Mouse (Mus musculus) testis, adult 2 months (tissue): ENCODE data around the gene Cpm. TPM values are rescaled to one million over a fixed set of nuclear protein-coding genes. Genes with fewer than 3 reads are reported as not detected.
A peak's percentile ranks its signal among the peaks of the same experiment; 100 is the strongest.

Experiments used
- H3K27ac ChIP-seq: fragments of 200-500 bp; 2 replicates; pipeline ENCODE4 v1.5.1; 2012; ENCODE audit warnings: low read depth, low read length; ENCODE audit not compliant: control insufficient read depth, insufficient read depth
- H3K27me3 ChIP-seq: fragments of 200-500 bp; 2 replicates; pipeline ENCODE4 v1.6.1; 2012; ENCODE audit warnings: mild to moderate bottlenecking, low read length, moderate library complexity; ENCODE audit not compliant: control insufficient read depth, insufficient read depth
- H3K36me3 ChIP-seq: fragments of 200-500 bp; 2 replicates; pipeline ENCODE4 v1.6.1; 2012; ENCODE audit warnings: mild to moderate bottlenecking, low read length; ENCODE audit not compliant: control insufficient read depth, insufficient read depth
- H3K4me1 ChIP-seq: fragments of 200-500 bp; 2 replicates; pipeline ENCODE4 v1.6.1; 2012; ENCODE audit warnings: low read length; ENCODE audit not compliant: control insufficient read depth, insufficient read depth
- H3K4me3 ChIP-seq: fragments of 200-500 bp; 2 replicates; pipeline ENCODE4 v1.5.1; 2012; ENCODE audit warnings: low read depth, mild to moderate bottlenecking, low read length, moderate library complexity, mixed read lengths; ENCODE audit not compliant: control insufficient read depth
- CTCF ChIP-seq: fragments of 200-500 bp; IDR thresholded peaks from 2 replicates; pipeline ENCODE4 v1.5.1; 2012; ENCODE audit warnings: low read depth, mild to moderate bottlenecking, inconsistent platforms, low read length, moderate library complexity; ENCODE audit not compliant: control insufficient read depth, insufficient read depth, insufficient replicate concordance
- POLR2A ChIP-seq: fragments of 200-500 bp; IDR thresholded peaks from 2 replicates; pipeline ENCODE4 v1.6.1; 2012; ENCODE audit warnings: low read depth, mild to moderate bottlenecking, inconsistent platforms, low read length, moderate library complexity; ENCODE audit not compliant: control insufficient read depth
- polyA plus RNA-seq: library from polyadenylated mRNA; depleted of rRNA; stranded (reverse); fragments of >200 nt; gene quantifications from 2 replicates; pipeline ENCODE4 v1.2.3, GENCODE M21; 2012

The Cpm gene
- polyA plus RNA-seq, 1 experiment = 0.77 TPM

DNA sequence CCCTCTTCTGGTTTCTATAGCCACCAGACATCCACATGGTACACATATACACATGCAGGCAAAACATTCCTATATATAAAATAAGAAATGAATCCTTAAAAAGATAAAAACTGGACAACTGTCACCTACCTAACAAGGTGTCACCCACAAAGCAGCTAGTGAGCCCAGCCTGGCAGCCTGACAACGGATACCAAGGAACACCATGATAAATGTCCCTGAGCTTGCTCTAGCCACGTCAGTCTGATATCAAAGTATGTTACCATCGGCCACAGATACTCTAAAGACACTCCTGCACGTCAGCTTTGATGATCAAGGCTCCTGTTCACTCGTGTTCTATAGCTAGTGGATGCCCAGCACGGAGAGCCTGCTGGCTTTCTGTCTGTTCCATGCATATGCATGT is 77.1 kb downstream of the Cpm start:
- Histone ChIP-seq H3K36me3 (peaks cover 3% of the 10 kb centered on the region), H3K27me3 (no peaks in the 10 kb centered on the region), H3K27ac (peak overlapping the region; percentile 34; the same call in 1 of the 2 replicates), H3K4me3 (no peak overlapping the region), H3K4me1 (peaks cover 4% of the 10 kb centered on the region)
- TF ChIP-seq CTCF (no peak), POLR2A (0 out of 2 replicates have a peak, but pooled peaks have one; percentile 19)

- Histone ChIP-seq H3K4me3 (no peak overlapping the region), H3K27me3 (no peaks in the 10 kb centered on the region), H3K27ac (no peak overlapping the region), H3K4me1 (peaks cover 7% of the 10 kb centered on the region), H3K36me3 (peaks cover 3% of the 10 kb centered on the region)
- TF ChIP-seq POLR2A (no peak), CTCF (no peak)
These were observed 78.0 kb downstream of the Cpm start for GRCm38 (mm10) chr10:117707114-117707838.

DNA sequence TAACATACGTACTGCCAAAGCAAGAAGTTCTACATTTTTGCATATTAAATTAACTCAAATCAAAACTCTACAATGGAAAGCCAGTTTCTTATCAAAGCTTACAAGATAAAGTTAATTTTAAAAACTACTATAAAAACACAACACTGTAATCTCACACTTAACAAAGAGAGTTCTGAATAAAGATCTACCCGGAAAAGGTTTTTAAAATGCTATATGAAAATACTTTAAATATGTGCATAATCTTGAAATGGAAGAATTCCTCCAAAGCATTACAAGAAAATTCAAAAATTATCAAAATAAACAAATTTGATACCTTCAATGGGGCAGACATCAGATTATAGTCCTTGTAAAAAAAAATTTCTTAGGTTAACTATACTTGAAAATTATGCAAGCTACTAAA is 79.1 kb downstream of the Cpm start:
- Histone ChIP-seq H3K4me3 (no peak overlapping the region), H3K27me3 (no peaks in the 10 kb centered on the region), H3K36me3 (peaks cover 3% of the 10 kb centered on the region), H3K4me1 (peaks cover 7% of the 10 kb centered on the region), H3K27ac (no peak overlapping the region)
- no peak for TF ChIP-seq CTCF
- no peak for TF ChIP-seq POLR2A

DNA sequence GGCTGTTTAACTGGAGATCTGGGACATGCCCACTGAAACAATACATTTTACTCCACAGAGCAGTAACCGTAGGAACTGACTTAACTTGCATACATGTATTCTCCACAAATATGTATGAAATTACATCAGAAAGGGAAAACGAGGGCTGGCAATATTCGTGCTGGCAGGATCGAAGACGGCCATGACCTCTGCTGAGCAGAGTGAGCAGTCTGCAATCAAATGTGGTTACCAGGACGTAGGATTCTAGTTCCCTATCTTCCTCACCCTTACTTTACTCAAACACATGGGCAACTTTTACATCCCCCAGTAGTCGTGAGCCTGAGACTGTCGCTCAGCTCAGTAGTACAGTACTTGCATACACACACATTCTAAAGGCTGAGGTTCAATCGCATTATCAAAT is 79.6 kb downstream of the Cpm start:
- H3K27me3 ChIP-seq = no peaks in the 10 kb centered on the region
- H3K36me3 ChIP-seq = peaks cover 3% of the 10 kb centered on the region
- TF ChIP-seq CTCF (no peak), POLR2A (no peak)
- no peak overlapping the region for H3K27ac ChIP-seq
- peaks cover 7% of the 10 kb centered on the region for H3K4me1 ChIP-seq
- peak overlapping the region; percentile 66 for H3K4me3 ChIP-seq

GRCm38 (mm10) chr10:117709326-117709830 is 80.1 kb downstream of the Cpm start:
- Histone ChIP-seq H3K36me3 (peaks cover 3% of the 10 kb centered on the region), H3K4me1 (peaks cover 7% of the 10 kb centered on the region), H3K27me3 (no peaks in the 10 kb centered on the region), H3K4me3 (peak overlapping the region; percentile 100), H3K27ac (peak overlapping the region; percentile 91)
- TF ChIP-seq CTCF (no peak), POLR2A (no peak)

- Histone ChIP-seq H3K27ac (peak overlapping the region; percentile 100), H3K36me3 (peaks cover 3% of the 10 kb centered on the region), H3K27me3 (no peaks in the 10 kb centered on the region), H3K4me1 (peaks cover 7% of the 10 kb centered on the region), H3K4me3 (peak overlapping the region; percentile 100)
- no peak; the same call in 1 of the 2 replicates for TF ChIP-seq POLR2A
These were observed 80.8 kb downstream of the Cpm start for GRCm38 (mm10) chr10:117709930-117710603.

- Histone ChIP-seq H3K4me1 (peaks cover 7% of the 10 kb centered on the region), H3K27me3 (no peaks in the 10 kb centered on the region), H3K4me3 (peak within 1 kb of the TSS; percentile 100), H3K27ac (peak within 1 kb of the TSS; percentile 100), H3K36me3 (peaks cover 2% of the 10 kb centered on the region)
- peak; percentile 73 for TF ChIP-seq CTCF
- peak; percentile 95 for TF ChIP-seq POLR2A
These were observed 81.4 kb downstream of the Cpm start, which contains the start of gene Mdm2 for GRCm38 (mm10) chr10:117710604-117711141. Mdm2 (minus strand) TSS chr10:117710758.
